Mouse (Mus musculus): ENCODE data around the gene Cttnbp2nl.

GRCm38 (mm10) chr3:105011883-105012282, 41.1 kb downstream of the Cttnbp2nl start:
- TF ChIP-seq POLR2A (IDR thresholded peaks at IDR 0.05; ENCODE audit: control insufficient read depth in 1 of 2, insufficient read depth in 1 of 2, low read depth in 1 of 2, low read length in 2 of 2, poor library complexity in 1 of 2): no peak
- TF ChIP-seq EP300 (IDR thresholded peaks at IDR 0.05; ENCODE audit: low read depth in 1 of 2, low read length in 2 of 2): no peak
- no peak for TF ChIP-seq JUND (IDR thresholded peaks at IDR 0.05; ENCODE audit: low read depth, low read length)
- TF ChIP-seq KAT2A (conservative IDR thresholded peaks at IDR 0.05; ENCODE audit: low read depth, low read length): no peak
- no peak for TF ChIP-seq MXI1 (IDR thresholded peaks at IDR 0.05; ENCODE audit: low read depth, low read length)
- TF ChIP-seq CTCF (IDR thresholded peaks at IDR 0.05 in 2 of 3, conservative IDR thresholded peaks at IDR 0.05 in 1 of 3; ENCODE audit: control insufficient read depth in 1 of 3, insufficient read depth in 1 of 3, low read depth in 2 of 3, low read length in 3 of 3, poor library complexity in 1 of 3, severe bottlenecking in 1 of 3): no peak
- no peak for TF ChIP-seq MAX (IDR thresholded peaks at IDR 0.05; ENCODE audit: low read length)
- no peak for TF ChIP-seq GABPA (IDR thresholded peaks at IDR 0.05; ENCODE audit: low read depth, low read length)
- no peak for TF ChIP-seq POLR2AphosphoS2 (IDR thresholded peaks at IDR 0.05; ENCODE audit: low read length)
- TF ChIP-seq USF1 (IDR thresholded peaks at IDR 0.05; ENCODE audit: low read depth, low read length): no peak
- no peak for TF ChIP-seq CHD2 (IDR thresholded peaks at IDR 0.05; ENCODE audit: low read length)
